Mouse (Mus musculus): ENCODE results near the gene Oscar. TPM values are rescaled to one million over a fixed set of nuclear protein-coding genes. Genes with fewer than 3 reads are reported as not detected.

The Oscar gene
- 0.09 and 0.32 TPM in 2 replicates for polyA plus RNA-seq (2012; rRNA removed)

DNA sequence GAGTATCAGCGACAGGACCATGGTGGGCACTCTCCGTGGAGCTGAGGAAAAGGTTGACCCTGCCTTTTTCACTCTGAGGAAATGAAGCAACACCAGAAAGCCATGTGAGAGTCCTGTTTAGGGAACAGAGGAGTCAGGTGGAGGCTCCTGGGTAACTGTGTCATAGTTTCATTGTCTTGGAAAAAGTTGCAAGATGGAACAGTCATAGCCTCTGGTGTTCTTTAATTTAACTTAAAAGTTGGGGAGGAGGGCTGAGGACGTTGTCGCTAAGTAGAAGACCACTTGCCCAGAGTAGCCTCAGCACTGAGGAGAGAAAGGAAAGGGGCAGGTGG, at the start of gene Oscar:
Gene Oscar (minus strand): TSS at position 101 of the 332 bp plus-strand sequence.

DNA sequence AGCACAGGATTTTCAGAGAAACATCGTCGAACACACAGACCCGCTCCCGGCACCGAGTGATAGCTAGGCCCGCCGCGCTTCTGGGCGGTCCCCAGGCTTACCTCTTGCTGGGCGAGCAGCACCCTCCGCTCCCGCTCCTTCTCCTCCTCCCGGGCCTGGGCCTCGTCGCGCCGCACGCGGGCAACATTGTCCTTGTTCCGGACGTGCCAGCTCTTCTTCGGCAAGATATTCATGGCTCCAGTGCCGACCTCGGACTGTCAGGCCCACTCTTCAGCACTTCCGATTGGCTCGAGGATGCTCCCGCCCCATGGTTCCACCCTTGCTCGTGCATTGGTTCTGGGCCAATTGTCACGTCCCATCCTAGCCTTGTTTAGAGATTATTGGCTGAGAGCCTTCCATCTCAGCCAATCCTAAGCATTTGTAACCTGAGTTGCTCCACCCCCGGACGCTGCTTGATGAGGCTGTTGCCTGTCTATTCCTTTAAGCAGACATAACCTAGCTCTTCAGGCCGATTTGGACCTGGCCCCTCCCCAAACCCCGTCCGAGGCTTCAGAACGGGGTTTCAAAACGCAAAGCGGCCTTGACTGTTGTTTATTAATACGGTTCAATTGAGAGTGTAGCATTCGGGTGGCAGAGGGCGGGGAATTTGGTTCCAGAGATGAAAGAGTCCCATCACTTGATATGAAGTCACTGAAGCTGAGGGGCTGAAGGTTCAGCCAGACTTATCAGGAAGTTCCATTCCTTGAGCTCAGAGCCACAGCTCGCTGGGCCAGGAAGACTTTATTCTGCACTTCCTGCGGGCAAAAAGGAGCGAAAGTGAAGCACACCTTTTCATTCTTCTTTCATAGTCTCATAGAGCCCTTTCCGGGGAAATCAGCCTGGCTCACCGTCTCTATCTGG, 49.5 kb upstream of the Oscar start, which contains the start of gene Leng1:
Gene Leng1 (minus strand): TSS at position 626 of the 900 bp plus-strand sequence.

DNA sequence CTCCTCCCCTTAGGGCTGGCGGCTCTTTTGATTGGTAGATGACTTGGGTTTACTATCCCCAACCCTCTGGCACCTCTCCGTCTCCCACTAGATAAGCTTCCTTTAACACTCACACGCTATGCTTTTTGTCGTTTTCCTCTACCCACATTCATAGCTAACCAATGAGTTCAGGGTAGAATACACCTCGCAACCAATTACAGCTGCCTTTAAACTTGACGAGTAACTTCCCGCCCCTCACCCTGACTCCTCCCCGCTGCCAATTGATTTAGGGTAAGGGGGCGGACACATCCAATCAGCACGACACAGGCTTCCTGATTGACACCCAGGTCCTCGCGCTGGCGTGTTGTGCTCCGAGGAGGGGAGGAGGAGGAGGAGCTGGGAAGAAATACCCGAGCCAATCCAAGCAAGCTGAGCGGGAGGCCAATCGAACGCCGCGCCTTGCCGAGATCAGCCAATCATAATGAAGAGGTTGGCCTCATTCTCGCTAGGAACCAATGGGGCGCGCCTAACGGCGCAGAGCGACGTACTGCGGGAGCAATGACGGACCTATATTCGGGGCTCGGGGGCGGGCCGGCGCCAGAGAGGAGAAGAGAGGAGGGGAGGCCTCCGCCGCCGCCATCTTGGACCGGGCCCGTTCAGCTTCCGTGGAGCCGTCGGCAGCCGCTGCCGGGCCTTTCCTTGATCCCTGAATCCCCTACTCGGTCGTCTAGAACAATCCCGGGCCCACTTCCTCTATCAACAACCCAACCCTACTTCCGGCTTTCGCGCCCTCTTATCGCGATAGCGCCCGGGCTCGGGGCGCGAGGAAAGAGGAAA, 28.9 kb upstream of the Oscar start, which contains the start of gene Cnot3:
Gene Cnot3 (plus strand): TSS at position 597 of the 816 bp plus-strand sequence.

DNA sequence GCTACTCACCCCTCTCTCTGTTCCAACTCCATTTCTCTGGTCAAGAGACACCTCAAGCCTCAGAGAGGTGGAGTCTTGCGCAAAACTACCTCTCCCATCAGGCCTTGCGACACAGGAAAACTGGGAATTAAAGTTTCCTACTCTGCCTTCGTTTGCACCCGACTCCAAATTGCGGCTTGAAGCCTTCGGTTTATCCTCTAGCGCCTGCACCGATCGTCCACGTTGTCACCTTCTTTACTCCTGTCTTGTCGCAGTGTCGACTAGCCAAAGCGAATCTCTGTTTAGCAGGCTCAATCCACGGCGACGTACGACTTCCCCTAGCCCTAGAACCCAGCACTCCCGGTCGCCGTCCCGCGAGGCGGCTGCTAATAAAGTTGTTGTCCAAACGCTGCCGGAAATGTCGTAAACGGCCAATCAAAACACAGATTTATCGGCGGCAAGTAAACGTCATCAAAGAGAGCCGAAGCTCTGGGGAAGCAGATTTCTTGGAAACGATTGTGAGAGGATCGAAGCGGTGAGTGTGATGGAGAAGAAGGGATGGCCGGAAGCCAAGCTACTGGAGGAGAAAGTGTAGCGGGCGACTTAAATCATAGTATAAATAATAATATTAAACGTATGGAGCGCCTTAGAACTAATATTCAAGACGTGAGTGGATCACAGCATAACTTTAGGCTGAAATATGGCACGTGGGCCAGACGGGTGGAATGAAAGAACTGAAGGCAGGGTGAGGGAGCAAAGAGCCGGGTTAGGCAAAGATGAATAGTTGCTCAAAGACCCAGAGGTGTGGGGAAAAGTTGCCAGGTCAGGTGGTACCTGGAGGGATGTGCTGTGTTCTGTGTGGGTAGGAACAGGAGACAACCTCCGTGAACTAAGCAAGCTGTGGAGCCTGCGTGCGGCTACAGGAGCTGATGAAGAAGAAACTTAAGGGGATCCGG, 13.9 kb upstream of the Oscar start, which contains the start of the genes Tfpt and Prpf31:
Gene Tfpt (minus strand): TSS at position 387 of the 935 bp plus-strand sequence.
Gene Prpf31 (plus strand): TSS at position 443 of the 935 bp plus-strand sequence.

DNA sequence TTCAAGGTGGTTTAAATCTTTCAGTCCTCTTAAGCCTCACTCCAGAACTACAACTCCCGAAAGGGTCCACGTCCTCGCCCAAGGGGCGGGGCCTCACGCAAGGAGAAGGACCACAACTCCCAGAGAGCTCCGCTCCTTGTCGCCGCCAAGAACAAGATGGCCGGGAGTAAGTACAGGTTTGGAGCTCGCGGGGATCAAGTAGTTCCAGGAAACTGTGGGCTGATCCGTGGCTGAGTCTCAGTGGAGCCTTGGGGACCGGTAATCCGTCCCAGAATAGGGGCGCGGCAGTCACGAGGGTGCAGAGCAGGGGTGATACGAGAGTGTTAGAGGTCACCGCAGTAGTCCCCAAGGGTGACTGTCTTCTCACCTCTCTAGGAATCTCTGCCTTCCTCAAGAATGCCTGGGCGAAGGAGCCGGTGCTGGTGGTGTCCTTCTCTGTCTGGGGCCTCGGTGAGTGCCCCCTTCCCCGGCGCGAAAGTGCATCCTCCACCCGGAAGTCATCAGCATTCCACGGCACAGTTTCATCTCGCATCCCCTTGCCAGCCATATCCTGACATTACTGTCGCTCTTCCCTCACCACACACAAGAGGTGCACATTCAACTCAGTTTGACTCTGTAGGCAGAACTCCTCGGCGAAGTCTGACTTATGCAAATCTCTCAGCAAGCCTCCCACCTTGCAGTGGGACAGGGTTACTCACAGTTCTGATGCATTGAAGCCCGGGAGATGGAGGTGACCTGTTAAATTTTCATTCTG, 1.5 kb upstream of the Oscar start, which contains the start of gene Ndufa3:
Gene Ndufa3 (plus strand): TSS at position 132 of the 754 bp plus-strand sequence.

Other genes starting within 250 kb of the Oscar start
- gene Cacng8, start 225.5 kb downstream of the Oscar start, polyA plus RNA-seq (2012; rRNA removed) = 0.11 and 0.17 TPM in 2 replicates
- gene Cacng6, start 192.0 kb downstream of the Oscar start, polyA plus RNA-seq (2012; rRNA removed) = 0.18 and 0.81 TPM in 2 replicates
- gene Tarm1, start 113.5 kb downstream of the Oscar start, polyA plus RNA-seq (2012; rRNA removed) = 0.16 TPM in 1 of 2 replicates, not detected in the other
- 219 and 251 TPM in 2 replicates for gene Ndufa3, start 1.2 kb upstream of the Oscar start, polyA plus RNA-seq (2012; rRNA removed)
- gene Tfpt, start 13.8 kb upstream of the Oscar start, polyA plus RNA-seq (2012; rRNA removed) = 2.4 and 2.6 TPM in 2 replicates
- 9.5 and 9.9 TPM in 2 replicates for gene Prpf31, start 13.8 kb upstream of the Oscar start, polyA plus RNA-seq (2012; rRNA removed)
- 47.8 and 48.8 TPM in 2 replicates for gene Cnot3, start 29.1 kb upstream of the Oscar start, polyA plus RNA-seq (2012; rRNA removed)
- gene Leng1, start 49.7 kb upstream of the Oscar start, polyA plus RNA-seq (2012; rRNA removed) = 0.84 and 1.1 TPM in 2 replicates
- gene Tmc4, start 61.4 kb upstream of the Oscar start, polyA plus RNA-seq (2012; rRNA removed) = 95.4 and 101 TPM in 2 replicates
- 78.1 and 115 TPM in 2 replicates for gene Tsen34, start 76.7 kb upstream of the Oscar start, polyA plus RNA-seq (2012; rRNA removed)
- 23.1 and 29.7 TPM in 2 replicates for gene Mboat7, start 77.4 kb upstream of the Oscar start, polyA plus RNA-seq (2012; rRNA removed)
- gene Rps9, start 87.8 kb upstream of the Oscar start, polyA plus RNA-seq (2012; rRNA removed) = 246 and 271 TPM in 2 replicates
- 3.5 and 4.8 TPM in 2 replicates for gene Pirb, start 104.2 kb upstream of the Oscar start, polyA plus RNA-seq (2012; rRNA removed)
- 0.12 and 0.18 TPM in 2 replicates for gene Gm15448, start 209.5 kb upstream of the Oscar start, polyA plus RNA-seq (2012; rRNA removed)
- gene Pira2, start 228.9 kb upstream of the Oscar start, polyA plus RNA-seq (2012; rRNA removed) = 0.11 and 0.25 TPM in 2 replicates

All from stomach, adult 2 months (tissue).